Mouse (Mus musculus) embryonic facial prominence, embryonic 10.5 days (tissue): ENCODE measurements at regions not wholly inside any gene's neighbourhood (a gene's known extent, or its start where the extent isn't known, plus 50 kb on each side); places are given as distances from the start of the nearest gene placed in this dataset.
A peak's percentile ranks its signal among the peaks of the same experiment; 100 is the strongest.

Source experiments
- DNase-seq: peaks from one replicate; pipeline ENCODE4 v3.0.0-alpha.2; 2017; ENCODE audit warnings: low spot score
- H3K27ac ChIP-seq: fragments of 300-500 bp; sonication (generic); replicated peaks from 2 replicates; pipeline ENCODE4 v1.5.1; 2016; ENCODE audit warnings: mild to moderate bottlenecking
- H3K27me3 ChIP-seq: fragments of 300-500 bp; sonication (generic); replicated peaks from 2 replicates; pipeline ENCODE4 v1.6.1; 2016; ENCODE audit warnings: low read depth, mild to moderate bottlenecking; ENCODE audit not compliant: poor library complexity, severe bottlenecking
- H3K36me3 ChIP-seq: fragments of 300-500 bp; sonication (generic); replicated peaks from 2 replicates; pipeline ENCODE4 v1.6.1; 2016; ENCODE audit warnings: mild to moderate bottlenecking, moderate library complexity
- H3K4me1 ChIP-seq: fragments of 300-500 bp; sonication (generic); 2 replicates; pipeline ENCODE4 v1.6.1; 2016
- H3K4me3 ChIP-seq: fragments of 300-500 bp; sonication (generic); 2 replicates; pipeline ENCODE4 v1.5.1; 2016; ENCODE audit warnings: mild to moderate bottlenecking, moderate library complexity
- H3K9me3 ChIP-seq: fragments of 300-500 bp; sonication (generic); 2 replicates; pipeline ENCODE4 v1.6.1; 2016; ENCODE audit warnings: mild to moderate bottlenecking
- WGBS: fragments of 180-500 bp; shearing (Covaris S2); methylation state at CpG from one replicate; pipeline ENCODE4 v1.1.7; 2016; 5-methylcytosine and 5-hydroxymethylcytosine counted together

DNA sequence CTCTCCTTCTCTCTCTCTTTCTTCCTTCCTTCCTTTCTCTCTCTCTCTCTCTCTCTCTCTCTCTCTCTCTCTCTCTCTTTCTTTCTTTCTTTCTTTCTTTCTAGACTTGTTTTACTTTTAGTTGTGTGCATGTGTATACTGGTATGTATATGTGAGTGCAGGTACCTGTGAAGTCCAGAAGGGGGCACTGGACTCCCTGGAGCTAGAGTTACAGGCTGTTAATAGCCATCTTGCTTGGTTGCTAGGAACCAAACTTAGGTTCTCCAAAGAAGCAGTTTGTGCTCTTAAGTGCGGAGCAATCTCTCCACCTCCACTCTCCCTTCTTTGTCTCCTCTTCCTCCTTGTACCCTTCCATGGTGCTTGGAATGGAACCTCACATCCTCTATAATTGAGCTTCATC is 77.2 kb downstream of the Gm10604 start:
- no peaks in the 10 kb centered on the region for H3K9me3 ChIP-seq
- H3K4me3 ChIP-seq: no peak overlapping the region
- no peaks in the 10 kb centered on the region for H3K36me3 ChIP-seq
- 87% methylated on average over 1 of the region's 1 CpGs for WGBS
- peaks cover 6% of the 10 kb centered on the region for H3K4me1 ChIP-seq
- H3K27ac ChIP-seq: no peak overlapping the region
- DNase-seq: no peak
- H3K27me3 ChIP-seq: no peaks in the 10 kb centered on the region

DNA sequence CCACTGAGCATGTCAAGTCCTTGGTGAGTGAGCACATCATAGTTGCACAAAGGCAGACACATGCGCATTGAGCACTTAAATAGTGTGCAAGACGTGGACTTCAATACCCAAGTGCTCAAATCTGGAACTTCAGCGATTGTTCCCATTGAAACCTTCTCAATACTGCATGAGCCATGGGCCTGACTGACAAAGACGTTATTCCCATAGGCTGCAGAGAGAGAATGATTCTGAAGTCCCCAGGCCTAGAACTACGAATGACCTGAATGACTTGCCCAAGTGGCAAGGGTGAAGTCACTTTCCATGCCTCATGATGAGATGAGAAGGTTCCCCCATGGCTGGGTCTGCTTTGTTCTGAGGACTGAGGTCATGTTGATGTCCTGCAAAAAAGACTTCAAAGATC is 77.7 kb downstream of the Gm10604 start:
- no peaks in the 10 kb centered on the region for H3K36me3 ChIP-seq
- no peaks in the 10 kb centered on the region for H3K27me3 ChIP-seq
- H3K27ac ChIP-seq: no peak overlapping the region
- H3K4me1 ChIP-seq: peaks cover 6% of the 10 kb centered on the region
- no peak overlapping the region for H3K4me3 ChIP-seq
- H3K9me3 ChIP-seq: no peaks in the 10 kb centered on the region
- 88% methylated on average over 5 of the region's 5 CpGs for WGBS
- no peak for DNase-seq

GRCm38 (mm10) chr4:11899979-11900624 is 81.0 kb downstream of the Gm10604 start:
- peak overlapping the region; percentile 17; the same call in 1 of the 2 replicates for H3K4me3 ChIP-seq
- no peaks in the 10 kb centered on the region for H3K27me3 ChIP-seq
- H3K9me3 ChIP-seq: no peaks in the 10 kb centered on the region
- H3K27ac ChIP-seq: no peak overlapping the region
- peaks cover 6% of the 10 kb centered on the region for H3K4me1 ChIP-seq
- H3K36me3 ChIP-seq: no peaks in the 10 kb centered on the region
- WGBS: 7% methylated on average over 10 of the region's 10 CpGs
- peak; percentile 53 for DNase-seq

- DNase-seq: no peak
- peaks cover 10% of the 10 kb centered on the region for H3K4me1 ChIP-seq
- H3K9me3 ChIP-seq: no peaks in the 10 kb centered on the region
- H3K27ac ChIP-seq: no peak overlapping the region
- no peaks in the 10 kb centered on the region for H3K27me3 ChIP-seq
- H3K4me3 ChIP-seq: no peak overlapping the region
- no peaks in the 10 kb centered on the region for H3K36me3 ChIP-seq
Observed at GRCm38 (mm10) chr4:11897231-11897630, 83.8 kb downstream of the Gm10604 start.

- no peak for DNase-seq
- H3K4me1 ChIP-seq: peaks cover 10% of the 10 kb centered on the region
- WGBS: 82% methylated on average over 6 of the region's 6 CpGs
- no peak overlapping the region for H3K27ac ChIP-seq
- no peaks in the 10 kb centered on the region for H3K36me3 ChIP-seq
- no peaks in the 10 kb centered on the region for H3K9me3 ChIP-seq
- no peak overlapping the region for H3K4me3 ChIP-seq
- no peaks in the 10 kb centered on the region for H3K27me3 ChIP-seq
Observed at GRCm38 (mm10) chr4:11895857-11896825, 84.9 kb downstream of the Gm10604 start.

DNA sequence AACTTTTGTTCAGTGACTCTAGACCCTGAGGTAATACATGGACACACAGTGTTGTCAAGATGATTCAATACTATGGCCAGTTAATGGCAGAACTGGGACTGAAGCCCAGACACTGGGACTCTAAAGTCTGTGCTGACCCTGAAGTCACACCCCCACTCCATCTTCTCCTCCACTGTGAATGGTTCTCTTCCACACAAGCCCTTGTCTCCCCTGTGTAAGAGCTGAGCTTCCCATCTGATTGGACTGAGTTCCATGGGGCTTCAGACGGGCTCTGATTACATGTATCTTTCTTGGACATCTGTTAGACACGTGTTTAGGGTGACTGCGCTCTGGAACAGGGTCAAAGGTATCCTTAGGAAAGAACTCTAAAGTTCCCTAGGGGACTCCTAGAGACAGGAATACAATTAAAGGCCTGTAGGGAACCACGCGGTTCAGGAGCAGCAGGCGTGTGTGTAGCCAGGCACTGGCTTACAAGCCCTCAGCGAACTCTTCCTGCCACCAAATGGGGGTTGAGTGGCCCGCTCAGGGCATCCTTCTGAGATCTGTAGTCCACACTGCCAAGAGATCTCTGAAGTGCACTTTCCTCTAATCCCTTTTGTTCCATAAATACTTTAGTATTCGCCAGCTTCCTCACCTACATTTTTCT is 87.4 kb downstream of the Gm10604 start:
- Histone ChIP-seq H3K27ac (no peak overlapping the region), H3K27me3 (no peaks in the 10 kb centered on the region), H3K4me1 (peaks cover 4% of the 10 kb centered on the region), H3K9me3 (no peaks in the 10 kb centered on the region), H3K4me3 (no peak overlapping the region), H3K36me3 (no peaks in the 10 kb centered on the region)
- 44% methylated on average over 9 of the region's 9 CpGs for WGBS
- DNase-seq: peak; percentile 17

- Histone ChIP-seq H3K27me3 (no peaks in the 10 kb centered on the region), H3K4me3 (no peak overlapping the region), H3K36me3 (no peaks in the 10 kb centered on the region), H3K27ac (no peak overlapping the region), H3K9me3 (no peaks in the 10 kb centered on the region), H3K4me1 (peaks cover 21% of the 10 kb centered on the region)
- 87% methylated on average over 6 of the region's 6 CpGs for WGBS
- DNase-seq: no peak
Observed at GRCm38 (mm10) chr4:11889039-11889600, 91.9 kb downstream of the Gm10604 start.

- H3K9me3 ChIP-seq: no peaks in the 10 kb centered on the region
- no peaks in the 10 kb centered on the region for H3K36me3 ChIP-seq
- WGBS: 44% methylated on average over 1 of the region's 1 CpGs
- H3K27ac ChIP-seq: no peak overlapping the region
- no peak overlapping the region for H3K4me3 ChIP-seq
- no peaks in the 10 kb centered on the region for H3K27me3 ChIP-seq
- no peak for DNase-seq
- peaks cover 17% of the 10 kb centered on the region for H3K4me1 ChIP-seq
Observed at GRCm38 (mm10) chr4:11887377-11887776, 93.7 kb downstream of the Gm10604 start.

GRCm38 (mm10) chr4:11885499-11885898 is 95.6 kb downstream of the Gm10604 start:
- Histone ChIP-seq H3K4me1 (peaks cover 17% of the 10 kb centered on the region), H3K36me3 (no peaks in the 10 kb centered on the region), H3K4me3 (no peak overlapping the region), H3K27ac (no peak overlapping the region), H3K27me3 (no peaks in the 10 kb centered on the region), H3K9me3 (no peaks in the 10 kb centered on the region)
- 78% methylated on average over 4 of the region's 4 CpGs for WGBS
- DNase-seq: peak; percentile 22

GRCm38 (mm10) chr4:11884818-11885217 is 96.2 kb downstream of the Gm10604 start:
- H3K27ac ChIP-seq: peak overlapping the region; percentile 67

GRCm38 (mm10) chr4:11883295-11883694 is 97.8 kb downstream of the Gm10604 start:
- DNase-seq: no peak
- Histone ChIP-seq H3K4me3 (no peak overlapping the region), H3K36me3 (no peaks in the 10 kb centered on the region), H3K9me3 (no peaks in the 10 kb centered on the region), H3K27ac (no peak overlapping the region), H3K4me1 (peaks cover 17% of the 10 kb centered on the region), H3K27me3 (no peaks in the 10 kb centered on the region)
- 58% methylated on average over 5 of the region's 5 CpGs for WGBS

More at GRCm38 (mm10) chr4:11884818-11885217, 96.2 kb downstream of the Gm10604 start:
- Histone ChIP-seq H3K9me3 (no peaks in the 10 kb centered on the region), H3K4me3 (no peak overlapping the region), H3K36me3 (no peaks in the 10 kb centered on the region), H3K27me3 (no peaks in the 10 kb centered on the region), H3K4me1 (peaks cover 17% of the 10 kb centered on the region)
- WGBS: 34% methylated on average over 7 of the region's 7 CpGs
- DNase-seq: peak; percentile 54

DNA sequence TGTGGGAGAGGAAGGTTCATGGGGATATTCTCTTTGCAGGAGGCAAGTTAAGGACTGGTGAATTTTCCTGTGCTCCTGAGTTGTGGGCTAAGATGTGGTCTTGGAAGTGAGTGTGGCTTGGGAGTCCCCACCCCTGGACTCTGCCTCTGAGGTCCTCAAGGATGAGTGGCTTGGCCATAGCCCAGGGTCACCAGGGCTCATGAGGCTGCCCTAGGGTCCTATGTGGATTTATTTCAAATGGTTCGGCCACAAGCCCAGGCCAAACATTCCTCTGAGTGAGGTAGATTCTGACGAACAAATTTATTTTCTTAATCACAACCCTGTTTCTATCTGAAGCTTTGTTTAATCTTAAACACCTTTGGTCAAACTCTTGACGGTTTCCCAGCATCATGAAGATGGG is 98.4 kb downstream of the Gm10604 start:
- H3K4me1 ChIP-seq: peaks cover 17% of the 10 kb centered on the region
- H3K27ac ChIP-seq: no peak overlapping the region
- no peaks in the 10 kb centered on the region for H3K36me3 ChIP-seq
- no peak for DNase-seq
- H3K4me3 ChIP-seq: no peak overlapping the region
- no peaks in the 10 kb centered on the region for H3K9me3 ChIP-seq
- WGBS: 84% methylated on average over 3 of the region's 3 CpGs
- H3K27me3 ChIP-seq: no peaks in the 10 kb centered on the region
